Mouse (Mus musculus): ENCODE results near the gene Prss50. TPM values are rescaled to one million over a fixed set of nuclear protein-coding genes. Genes with fewer than 3 reads are reported as not detected.

Prss50 gene
- polyA plus RNA-seq, 1 experiment = 82.3 TPM

DNA sequence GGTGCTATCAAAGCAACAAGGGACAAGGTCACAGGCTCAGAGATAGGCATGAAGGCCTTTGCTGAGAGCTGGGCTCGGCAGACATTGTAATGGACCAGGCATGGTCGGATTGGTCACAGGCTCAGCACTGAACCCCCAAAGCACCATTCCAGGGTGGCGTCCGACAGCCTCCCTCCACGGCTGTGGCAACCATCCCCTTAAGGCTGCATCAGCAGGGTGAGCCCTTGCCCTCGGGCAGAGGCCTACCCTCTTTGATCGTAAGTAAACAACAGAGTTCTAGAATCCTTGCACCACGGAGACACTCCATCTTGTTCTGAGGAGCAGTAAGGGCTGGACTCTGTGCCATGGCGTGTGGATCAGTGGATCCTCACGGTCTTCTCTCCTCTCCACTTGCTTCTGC is 13.6 kb upstream of the Prss50 start, which contains the start of gene Prss46:
TSS of gene Prss46 (plus strand) at position 301 of the 400 bp plus-strand sequence.
- Histone ChIP-seq H3K27me3 (ENCODE audit: control insufficient read depth, insufficient read depth, low read length) (no peaks in the 10 kb centered on the region), H3K4me1 (ENCODE audit: control insufficient read depth, insufficient read depth, low read length) (peaks cover 7% of the 10 kb centered on the region), H3K27ac (ENCODE audit: control insufficient read depth, insufficient read depth, low read depth, low read length) (peak within 1 kb of the TSS; percentile 33), H3K4me3 (ENCODE audit: control insufficient read depth, low read depth, low read length) (peak within 1 kb of the TSS; percentile 89), H3K36me3 (ENCODE audit: control insufficient read depth, insufficient read depth, low read length) (no peaks in the 10 kb centered on the region)
- TF ChIP-seq CTCF (IDR thresholded peaks at IDR 0.05; ENCODE audit: control insufficient read depth, insufficient read depth, insufficient replicate concordance, low read depth, low read length) (no peak), POLR2A (IDR thresholded peaks at IDR 0.05; ENCODE audit: control insufficient read depth, low read depth, low read length) (peak; percentile 81)

GRCm38 (mm10) chr9:110849162-110849561 is 8.6 kb upstream of the Prss50 start:
- H3K4me1 ChIP-seq (ENCODE audit: control insufficient read depth, insufficient read depth, low read length) = peaks cover 5% of the 10 kb centered on the region
- no peaks in the 10 kb centered on the region for H3K36me3 ChIP-seq (ENCODE audit: control insufficient read depth, insufficient read depth, low read length)
- TF ChIP-seq CTCF (IDR thresholded peaks at IDR 0.05; ENCODE audit: control insufficient read depth, insufficient read depth, insufficient replicate concordance, low read depth, low read length) = no peak
- no peak for TF ChIP-seq POLR2A (IDR thresholded peaks at IDR 0.05; ENCODE audit: control insufficient read depth, low read depth, low read length)
- H3K27me3 ChIP-seq (ENCODE audit: control insufficient read depth, insufficient read depth, low read length) = no peaks in the 10 kb centered on the region
- no peak overlapping the region for H3K4me3 ChIP-seq (ENCODE audit: control insufficient read depth, low read depth, low read length)
- no peak overlapping the region for H3K27ac ChIP-seq (ENCODE audit: control insufficient read depth, insufficient read depth, low read depth, low read length)

DNA sequence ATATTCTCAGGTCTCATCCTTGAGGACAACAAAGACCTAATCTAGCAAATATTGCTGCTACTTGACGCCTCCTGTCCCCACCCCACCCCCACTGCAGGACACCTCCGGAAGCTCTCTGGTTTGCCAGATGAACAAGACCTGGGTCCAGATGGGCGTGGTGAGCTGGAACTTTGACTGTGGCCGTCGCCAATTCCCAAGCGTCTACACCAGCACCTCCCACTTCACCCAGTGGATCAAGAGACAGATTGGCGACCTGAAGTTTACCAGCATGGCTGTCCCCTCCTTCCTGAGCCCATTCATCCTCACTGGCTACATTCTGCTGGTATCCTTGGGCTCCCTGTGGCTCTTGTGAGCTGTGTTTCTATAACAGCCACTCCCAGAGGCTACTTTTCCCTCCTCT is 1.9 kb upstream of the Prss50 start:
- Histone ChIP-seq H3K4me3 (ENCODE audit: control insufficient read depth, low read depth, low read length) (no peak overlapping the region), H3K27ac (ENCODE audit: control insufficient read depth, insufficient read depth, low read depth, low read length) (no peak overlapping the region), H3K4me1 (ENCODE audit: control insufficient read depth, insufficient read depth, low read length) (peaks cover 9% of the 10 kb centered on the region), H3K36me3 (ENCODE audit: control insufficient read depth, insufficient read depth, low read length) (no peaks in the 10 kb centered on the region), H3K27me3 (ENCODE audit: control insufficient read depth, insufficient read depth, low read length) (no peaks in the 10 kb centered on the region)
- TF ChIP-seq POLR2A (IDR thresholded peaks at IDR 0.05; ENCODE audit: control insufficient read depth, low read depth, low read length) = no peak

- TF ChIP-seq POLR2A (IDR thresholded peaks at IDR 0.05; ENCODE audit: control insufficient read depth, low read depth, low read length) (no peak), CTCF (IDR thresholded peaks at IDR 0.05; ENCODE audit: control insufficient read depth, insufficient read depth, insufficient replicate concordance, low read depth, low read length) (no peak)
- Histone ChIP-seq H3K4me3 (ENCODE audit: control insufficient read depth, low read depth, low read length) (no peak overlapping the region), H3K27me3 (ENCODE audit: control insufficient read depth, insufficient read depth, low read length) (no peaks in the 10 kb centered on the region), H3K4me1 (ENCODE audit: control insufficient read depth, insufficient read depth, low read length) (peaks cover 9% of the 10 kb centered on the region), H3K27ac (ENCODE audit: control insufficient read depth, insufficient read depth, low read depth, low read length) (no peak overlapping the region), H3K36me3 (ENCODE audit: control insufficient read depth, insufficient read depth, low read length) (no peaks in the 10 kb centered on the region)
Measured at GRCm38 (mm10) chr9:110856920-110857319, 847 bp upstream of the Prss50 start.

DNA sequence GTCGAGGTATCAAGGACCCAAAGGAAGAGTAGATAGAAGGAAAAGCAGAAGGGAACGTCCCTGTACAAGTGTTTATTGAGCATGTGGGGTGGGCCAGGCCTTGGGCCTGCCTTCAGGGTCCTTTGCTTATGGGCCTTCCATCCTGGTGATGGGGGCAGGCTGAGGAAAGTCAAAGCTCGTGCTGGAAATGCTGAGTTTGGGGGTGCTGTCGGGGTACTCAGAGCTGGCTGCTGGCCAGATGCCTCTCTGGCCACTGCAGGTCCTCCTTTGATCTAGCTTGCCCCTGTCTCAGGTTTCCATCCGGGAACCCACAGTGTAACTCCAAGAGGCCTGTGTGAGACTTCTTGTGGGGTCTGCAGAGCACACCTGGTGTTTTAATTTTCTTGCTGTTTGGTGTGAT is 756 bp downstream of the Prss50 start:
- no peaks in the 10 kb centered on the region for H3K36me3 ChIP-seq (ENCODE audit: control insufficient read depth, insufficient read depth, low read length)
- H3K4me1 ChIP-seq (ENCODE audit: control insufficient read depth, insufficient read depth, low read length) = peaks cover 9% of the 10 kb centered on the region
- H3K27ac ChIP-seq (ENCODE audit: control insufficient read depth, insufficient read depth, low read depth, low read length) = no peak overlapping the region
- no peak overlapping the region for H3K4me3 ChIP-seq (ENCODE audit: control insufficient read depth, low read depth, low read length)
- TF ChIP-seq CTCF (IDR thresholded peaks at IDR 0.05; ENCODE audit: control insufficient read depth, insufficient read depth, insufficient replicate concordance, low read depth, low read length) = no peak
- no peak for TF ChIP-seq POLR2A (IDR thresholded peaks at IDR 0.05; ENCODE audit: control insufficient read depth, low read depth, low read length)
- no peaks in the 10 kb centered on the region for H3K27me3 ChIP-seq (ENCODE audit: control insufficient read depth, insufficient read depth, low read length)

DNA sequence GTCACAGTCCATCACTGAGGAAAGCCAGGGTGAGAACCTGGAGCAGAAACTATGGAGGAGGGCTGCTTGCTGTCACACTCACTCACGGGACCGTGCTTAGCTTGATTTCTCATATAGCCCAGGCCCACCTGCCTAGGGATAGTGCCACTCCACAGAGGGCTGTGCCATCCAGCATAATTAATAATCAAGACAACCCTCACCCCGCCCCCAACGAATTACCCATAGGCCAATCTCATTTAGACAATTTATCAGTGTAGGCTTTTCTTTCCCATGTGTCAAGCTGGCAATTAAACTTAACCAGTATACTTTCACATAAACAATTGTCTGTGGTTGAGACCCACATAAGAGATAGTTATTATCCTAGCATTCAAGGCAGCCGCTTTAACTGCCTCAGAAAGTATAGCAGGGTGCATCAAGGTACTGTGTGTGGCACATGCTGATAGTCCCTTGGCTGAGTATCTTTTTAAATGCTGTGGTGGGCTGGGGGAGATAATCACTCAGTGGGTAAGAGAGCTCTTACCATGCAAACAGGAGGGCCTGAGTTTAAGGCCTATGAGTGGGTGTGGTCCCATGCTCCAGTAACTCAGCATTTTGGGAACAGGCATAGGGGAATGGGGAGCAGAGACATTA is 1.3 kb downstream of the Prss50 start:
- no peak for TF ChIP-seq CTCF (IDR thresholded peaks at IDR 0.05; ENCODE audit: control insufficient read depth, insufficient read depth, insufficient replicate concordance, low read depth, low read length)
- no peak for TF ChIP-seq POLR2A (IDR thresholded peaks at IDR 0.05; ENCODE audit: control insufficient read depth, low read depth, low read length)
- peaks cover 9% of the 10 kb centered on the region for H3K4me1 ChIP-seq (ENCODE audit: control insufficient read depth, insufficient read depth, low read length)
- H3K36me3 ChIP-seq (ENCODE audit: control insufficient read depth, insufficient read depth, low read length) = no peaks in the 10 kb centered on the region
- H3K27ac ChIP-seq (ENCODE audit: control insufficient read depth, insufficient read depth, low read depth, low read length) = no peak overlapping the region
- H3K4me3 ChIP-seq (ENCODE audit: control insufficient read depth, low read depth, low read length) = no peak overlapping the region
- no peaks in the 10 kb centered on the region for H3K27me3 ChIP-seq (ENCODE audit: control insufficient read depth, insufficient read depth, low read length)

DNA sequence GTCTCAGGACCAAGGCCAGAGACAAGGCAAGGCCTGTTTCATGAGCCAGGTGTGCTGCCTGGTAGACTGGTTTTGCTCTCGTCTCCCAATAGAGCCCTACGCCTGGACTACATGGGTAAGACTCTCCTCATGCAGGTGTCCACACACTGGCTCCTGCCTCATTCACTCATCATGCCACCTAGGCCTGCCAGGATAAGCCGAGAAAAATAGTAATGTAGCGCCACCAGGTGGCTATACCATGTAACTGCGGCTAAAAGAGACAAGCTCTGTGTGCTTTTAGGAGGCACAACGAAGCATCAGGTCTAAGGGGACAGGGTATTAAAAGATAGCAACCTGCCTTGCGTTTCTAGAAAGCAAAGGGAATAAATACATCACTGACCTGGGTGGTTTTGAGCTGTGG is 13.3 kb downstream of the Prss50 start:
- Histone ChIP-seq H3K4me3 (ENCODE audit: control insufficient read depth, low read depth, low read length) (no peak overlapping the region), H3K36me3 (ENCODE audit: control insufficient read depth, insufficient read depth, low read length) (no peaks in the 10 kb centered on the region), H3K27me3 (ENCODE audit: control insufficient read depth, insufficient read depth, low read length) (no peaks in the 10 kb centered on the region), H3K4me1 (ENCODE audit: control insufficient read depth, insufficient read depth, low read length) (peaks cover 12% of the 10 kb centered on the region), H3K27ac (ENCODE audit: control insufficient read depth, insufficient read depth, low read depth, low read length) (no peak overlapping the region)
- TF ChIP-seq CTCF (IDR thresholded peaks at IDR 0.05; ENCODE audit: control insufficient read depth, insufficient read depth, insufficient replicate concordance, low read depth, low read length) (peak; percentile 63; the same call in 1 of the 2 replicates), POLR2A (IDR thresholded peaks at IDR 0.05; ENCODE audit: control insufficient read depth, low read depth, low read length) (no peak)
